Mouse (Mus musculus) embryonic facial prominence, embryonic 12.5 days (tissue): ENCODE measurements around the gene Ctnna3. TPM values are rescaled to one million over a fixed set of nuclear protein-coding genes. Genes with fewer than 3 reads are reported as not detected.

Experiments used
- ATAC-seq: fragments of 200-750 bp; cut with Nextera tagmentation; 2 replicates; pipeline ENCODE4 v1.8.0; 2017; ENCODE audit not compliant: insufficient number of reproducible peaks, insufficient read depth, low FRiP score, low TSS enrichment
- H3K27ac ChIP-seq: fragments of 300-500 bp; sonication (generic); 2 replicates; pipeline ENCODE4 v1.5.1; 2016; ENCODE audit warnings: mild to moderate bottlenecking
- H3K27me3 ChIP-seq: fragments of 300-500 bp; sonication (generic); 2 replicates; pipeline ENCODE4 v1.6.1; 2016; ENCODE audit warnings: mild to moderate bottlenecking, moderate library complexity
- H3K36me3 ChIP-seq: fragments of 300-500 bp; sonication (generic); 2 replicates; pipeline ENCODE4 v1.6.1; 2016; ENCODE audit warnings: mild to moderate bottlenecking
- H3K4me1 ChIP-seq: fragments of 300-500 bp; sonication (generic); 2 replicates; pipeline ENCODE4 v1.6.1; 2016
- H3K4me2 ChIP-seq: fragments of 300-500 bp; sonication (generic); replicated peaks from 2 replicates; pipeline ENCODE4 v1.6.1; 2016; ENCODE audit warnings: mild to moderate bottlenecking, moderate library complexity
- H3K4me3 ChIP-seq: fragments of 300-500 bp; sonication (generic); 2 replicates; pipeline ENCODE4 v1.5.1; 2016; ENCODE audit warnings: mild to moderate bottlenecking
- H3K9ac ChIP-seq: fragments of 300-500 bp; sonication (generic); 2 replicates; pipeline ENCODE4 v1.6.1; 2016; ENCODE audit warnings: mild to moderate bottlenecking, moderate library complexity
- H3K9me3 ChIP-seq: fragments of 300-500 bp; sonication (generic); 2 replicates; pipeline ENCODE4 v1.6.1; 2016; ENCODE audit warnings: mild to moderate bottlenecking, moderate library complexity
- WGBS: fragments of 180-500 bp; shearing (Covaris S2); methylation state at CpG from one replicate; pipeline ENCODE4 v1.1.7; 2016; 5-methylcytosine and 5-hydroxymethylcytosine counted together
- polyA plus RNA-seq: library from polyadenylated mRNA; unstranded; fragments of >200 nt; fragmentation: Nextera tagmentation; extraction: Ambion mirVana; gene quantifications from 2 replicates; pipeline ENCODE4 v1.2.1, GENCODE M21; 2016

Gene Ctnna3
- polyA plus RNA-seq, 1 experiment from 2014 or later = 0.32 TPM

- H3K9ac ChIP-seq = no peak overlapping the region
- peak overlapping the region; percentile 37 for H3K4me2 ChIP-seq
- no peak overlapping the region for H3K27ac ChIP-seq
- WGBS = 39% methylated on average over 11 of the region's 11 CpGs
- no peaks in the 10 kb centered on the region for H3K36me3 ChIP-seq
- no peak for ATAC-seq
- H3K4me1 ChIP-seq = no peaks in the 10 kb centered on the region
- no peaks in the 10 kb centered on the region for H3K9me3 ChIP-seq
- no peaks in the 10 kb centered on the region for H3K27me3 ChIP-seq
- no peak overlapping the region for H3K4me3 ChIP-seq
Observed at GRCm38 (mm10) chr10:63978101-63978500, 548.2 kb downstream of the Ctnna3 start.

- H3K27me3 ChIP-seq = no peaks in the 10 kb centered on the region
- ATAC-seq = no peak
- no peaks in the 10 kb centered on the region for H3K36me3 ChIP-seq
- no peak overlapping the region for H3K4me2 ChIP-seq
- H3K4me3 ChIP-seq = no peak overlapping the region
- 50% methylated on average over 3 of the region's 3 CpGs for WGBS
- no peak overlapping the region for H3K9ac ChIP-seq
- H3K27ac ChIP-seq = no peak overlapping the region
- H3K4me1 ChIP-seq = no peaks in the 10 kb centered on the region
- no peaks in the 10 kb centered on the region for H3K9me3 ChIP-seq
Observed at GRCm38 (mm10) chr10:63978535-63978934, 548.6 kb downstream of the Ctnna3 start.

GRCm38 (mm10) chr10:63978969-63979368, 549.1 kb downstream of the Ctnna3 start:
- Histone ChIP-seq H3K4me2 (no peak overlapping the region), H3K4me3 (no peak overlapping the region), H3K9ac (no peak overlapping the region), H3K27ac (no peak overlapping the region), H3K9me3 (no peaks in the 10 kb centered on the region), H3K4me1 (no peaks in the 10 kb centered on the region), H3K36me3 (no peaks in the 10 kb centered on the region), H3K27me3 (no peaks in the 10 kb centered on the region)
- no peak for ATAC-seq
- WGBS = 79% methylated on average over 5 of the region's 5 CpGs

GRCm38 (mm10) chr10:63979410-63979809, 549.5 kb downstream of the Ctnna3 start:
- no peaks in the 10 kb centered on the region for H3K9me3 ChIP-seq
- no peak overlapping the region for H3K4me2 ChIP-seq
- no peaks in the 10 kb centered on the region for H3K27me3 ChIP-seq
- ATAC-seq = no peak
- WGBS = 88% methylated on average over 2 of the region's 2 CpGs
- H3K4me1 ChIP-seq = no peaks in the 10 kb centered on the region
- no peak overlapping the region for H3K27ac ChIP-seq
- H3K36me3 ChIP-seq = no peaks in the 10 kb centered on the region
- H3K9ac ChIP-seq = no peak overlapping the region
- no peak overlapping the region for H3K4me3 ChIP-seq

- Histone ChIP-seq H3K9ac (no peak overlapping the region), H3K4me1 (no peaks in the 10 kb centered on the region), H3K36me3 (no peaks in the 10 kb centered on the region), H3K4me3 (no peak overlapping the region), H3K9me3 (no peaks in the 10 kb centered on the region), H3K4me2 (no peak overlapping the region), H3K27me3 (no peaks in the 10 kb centered on the region), H3K27ac (no peak overlapping the region)
- 71% methylated on average over 4 of the region's 4 CpGs for WGBS
- no peak for ATAC-seq
Observed at GRCm38 (mm10) chr10:63985576-63985975, 555.7 kb downstream of the Ctnna3 start.

- Histone ChIP-seq H3K36me3 (no peaks in the 10 kb centered on the region), H3K4me1 (no peaks in the 10 kb centered on the region), H3K9ac (no peak overlapping the region), H3K27me3 (no peaks in the 10 kb centered on the region), H3K9me3 (no peaks in the 10 kb centered on the region), H3K27ac (no peak overlapping the region), H3K4me3 (no peak overlapping the region), H3K4me2 (no peak overlapping the region)
- ATAC-seq = no peak
- 81% methylated on average over 5 of the region's 5 CpGs for WGBS
Observed at GRCm38 (mm10) chr10:63994251-63994650, 564.4 kb downstream of the Ctnna3 start.

- WGBS = 74% methylated on average over 6 of the region's 6 CpGs
- Histone ChIP-seq H3K9ac (no peak overlapping the region), H3K4me1 (no peaks in the 10 kb centered on the region), H3K27me3 (no peaks in the 10 kb centered on the region), H3K4me2 (no peak overlapping the region), H3K9me3 (no peaks in the 10 kb centered on the region), H3K4me3 (no peak overlapping the region), H3K27ac (no peak overlapping the region), H3K36me3 (no peaks in the 10 kb centered on the region)
- no peak for ATAC-seq
Observed at GRCm38 (mm10) chr10:64001531-64001930, 571.6 kb downstream of the Ctnna3 start.

GRCm38 (mm10) chr10:64001996-64002395, 572.1 kb downstream of the Ctnna3 start:
- Histone ChIP-seq H3K27me3 (no peaks in the 10 kb centered on the region), H3K9ac (no peak overlapping the region), H3K4me1 (no peaks in the 10 kb centered on the region), H3K4me2 (no peak overlapping the region), H3K36me3 (no peaks in the 10 kb centered on the region), H3K9me3 (no peaks in the 10 kb centered on the region), H3K4me3 (no peak overlapping the region), H3K27ac (no peak overlapping the region)
- 85% methylated on average over 9 of the region's 9 CpGs for WGBS
- ATAC-seq = no peak

- Histone ChIP-seq H3K4me1 (no peaks in the 10 kb centered on the region), H3K27ac (no peak overlapping the region), H3K4me2 (no peak overlapping the region), H3K36me3 (no peaks in the 10 kb centered on the region), H3K27me3 (no peaks in the 10 kb centered on the region), H3K9me3 (no peaks in the 10 kb centered on the region), H3K9ac (no peak overlapping the region), H3K4me3 (no peak overlapping the region)
- ATAC-seq = no peak
- WGBS = 92% methylated on average over 1 of the region's 1 CpGs
Observed at GRCm38 (mm10) chr10:64020347-64020746, 590.4 kb downstream of the Ctnna3 start.

GRCm38 (mm10) chr10:64023340-64023739, 593.4 kb downstream of the Ctnna3 start:
- WGBS = 67% methylated on average over 6 of the region's 6 CpGs
- no peak overlapping the region for H3K9ac ChIP-seq
- H3K4me1 ChIP-seq = no peaks in the 10 kb centered on the region
- no peak overlapping the region for H3K4me2 ChIP-seq
- H3K27ac ChIP-seq = no peak overlapping the region
- no peaks in the 10 kb centered on the region for H3K27me3 ChIP-seq
- ATAC-seq = no peak
- H3K36me3 ChIP-seq = no peaks in the 10 kb centered on the region
- H3K9me3 ChIP-seq = no peaks in the 10 kb centered on the region
- no peak overlapping the region for H3K4me3 ChIP-seq

- Histone ChIP-seq H3K4me1 (no peaks in the 10 kb centered on the region), H3K27ac (no peak overlapping the region), H3K27me3 (no peaks in the 10 kb centered on the region), H3K9ac (no peak overlapping the region), H3K4me2 (no peak overlapping the region), H3K9me3 (no peaks in the 10 kb centered on the region), H3K36me3 (no peaks in the 10 kb centered on the region), H3K4me3 (no peak overlapping the region)
- ATAC-seq = no peak
Observed at GRCm38 (mm10) chr10:64030901-64031300, 601.0 kb downstream of the Ctnna3 start.

GRCm38 (mm10) chr10:64039760-64040535, 610.0 kb downstream of the Ctnna3 start:
- Histone ChIP-seq H3K27ac (no peak overlapping the region), H3K4me2 (no peak overlapping the region), H3K27me3 (no peaks in the 10 kb centered on the region), H3K36me3 (no peaks in the 10 kb centered on the region), H3K9ac (no peak overlapping the region), H3K4me1 (no peaks in the 10 kb centered on the region), H3K4me3 (no peak overlapping the region), H3K9me3 (no peaks in the 10 kb centered on the region)
- 70% methylated on average over 17 of the region's 17 CpGs for WGBS
- ATAC-seq = no peak
